8 mouse cellular contexts compared by ENCODE assay signal in the genomic region with DNA sequence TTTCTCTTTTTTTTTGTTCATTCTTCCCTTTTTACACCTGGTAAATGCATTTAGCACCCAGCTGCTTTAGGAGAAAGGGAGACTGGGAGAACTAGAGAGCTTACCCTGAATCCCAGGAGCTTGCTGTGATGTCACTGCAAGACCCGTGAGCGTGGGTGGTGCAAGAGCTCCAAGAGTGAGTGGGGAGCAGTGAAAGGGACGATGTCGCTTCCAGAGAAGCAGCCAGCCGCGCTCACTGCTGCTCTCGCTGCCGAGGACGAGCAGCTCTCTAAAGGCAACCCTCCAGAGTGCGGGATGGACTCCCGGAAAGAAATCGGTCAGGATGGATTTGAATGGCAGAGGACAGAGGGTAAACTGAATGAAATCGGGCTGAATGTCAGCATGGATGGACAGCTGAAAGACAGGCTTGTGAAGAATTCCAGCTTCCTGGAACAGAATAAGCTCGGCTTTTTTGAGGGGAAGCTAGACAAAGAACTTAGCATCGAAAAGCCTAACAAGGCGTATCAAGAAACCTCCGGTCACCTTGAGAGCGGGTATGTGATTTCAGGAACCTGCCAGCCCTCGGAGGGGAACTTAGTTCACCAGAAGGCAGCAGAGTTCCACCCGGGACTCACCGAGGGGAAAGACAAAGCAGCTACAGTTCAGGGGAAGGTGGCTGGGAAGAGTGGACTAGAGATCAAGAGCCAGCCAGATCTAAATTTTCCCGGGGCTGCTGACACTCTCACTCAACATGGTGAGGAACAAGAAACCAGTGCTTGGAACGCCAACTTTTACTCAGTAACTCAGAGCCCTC.
A peak's percentile ranks its signal among the peaks of the same experiment; 100 is the strongest.
DNase-seq lines count a peak whose midpoint lies in the region; ATAC-seq and TF ChIP-seq lines count a peak whose summit lies in the region.

No protein-coding gene starts in this region.

- H3K4me3 ChIP-seq in intestine, embryonic 16.5 days (ENCODE audit: low read length): no peak overlapping the region
- no peak overlapping the region for H3K4me3 ChIP-seq in intestine, postnatal 0 days (ENCODE audit: low read depth, low read length)
- H3K4me3 ChIP-seq in forebrain, embryonic 13.5 days: peak overlapping the region; percentile 45
- H3K4me3 ChIP-seq in hindbrain, embryonic 16.5 days (ENCODE audit: low read length): peak overlapping the region; percentile 47
- peak overlapping the region; percentile 39 for H3K4me3 ChIP-seq in midbrain, embryonic 14.5 days (replicated peaks; ENCODE audit: low read depth, low read length)

- 63% methylated on average over 23 of the region's 23 CpGs for WGBS in intestine, embryonic 16.5 days
- 77% methylated on average over 23 of the region's 23 CpGs for WGBS in intestine, postnatal 0 days
- 7% methylated on average over 23 of the region's 23 CpGs for WGBS in forebrain, embryonic 13.5 days
- WGBS in hindbrain, embryonic 16.5 days: 7% methylated on average over 23 of the region's 23 CpGs
- 5% methylated on average over 23 of the region's 23 CpGs for WGBS in midbrain, embryonic 14.5 days

- H3K9me3 ChIP-seq in intestine, embryonic 16.5 days (ENCODE audit: control insufficient read depth, low read length): no peaks in the 10 kb centered on the region
- no peaks in the 10 kb centered on the region for H3K9me3 ChIP-seq in intestine, postnatal 0 days (ENCODE audit: control insufficient read depth)
- no peaks in the 10 kb centered on the region for H3K9me3 ChIP-seq in forebrain, embryonic 13.5 days (replicated peaks)
- no peaks in the 10 kb centered on the region for H3K9me3 ChIP-seq in hindbrain, embryonic 16.5 days (ENCODE audit: control insufficient read depth, low read length)
- no peaks in the 10 kb centered on the region for H3K9me3 ChIP-seq in midbrain, embryonic 14.5 days (ENCODE audit: control insufficient read depth, low read length)

- no peak overlapping the region for H3K4me2 ChIP-seq in intestine, embryonic 16.5 days (ENCODE audit: low read depth, low read length)
- H3K4me2 ChIP-seq in intestine, postnatal 0 days (replicated peaks; ENCODE audit: low read depth): no peak overlapping the region
- peak overlapping the region; percentile 67 for H3K4me2 ChIP-seq in forebrain, embryonic 13.5 days
- peak overlapping the region; percentile 64 for H3K4me2 ChIP-seq in hindbrain, embryonic 16.5 days (ENCODE audit: low read length)
- H3K4me2 ChIP-seq in midbrain, embryonic 14.5 days (ENCODE audit: low read length): peak overlapping the region; percentile 73

- H3K4me1 ChIP-seq in intestine, embryonic 16.5 days (ENCODE audit: control insufficient read depth, insufficient read depth, low read length): 0 out of 2 replicates have a peak, but pooled peaks cover 3% of the 10 kb centered on the region
- no peaks in the 10 kb centered on the region for H3K4me1 ChIP-seq in intestine, postnatal 0 days (replicated peaks; ENCODE audit: control insufficient read depth, insufficient read depth, low read length)
- H3K4me1 ChIP-seq in forebrain, embryonic 13.5 days: peaks cover 68% of the 10 kb centered on the region
- H3K4me1 ChIP-seq in hindbrain, embryonic 16.5 days (ENCODE audit: control insufficient read depth, insufficient read depth, low read depth, low read length): peaks cover 32% of the 10 kb centered on the region
- H3K4me1 ChIP-seq in midbrain, embryonic 14.5 days (ENCODE audit: control insufficient read depth, insufficient read depth, low read length): peaks cover 50% of the 10 kb centered on the region

- no peak for TF ChIP-seq CTCF in intestine, postnatal 0 days (IDR thresholded peaks at IDR 0.05; ENCODE audit: low read depth)

- H3K27me3 ChIP-seq in intestine, embryonic 16.5 days (replicated peaks; ENCODE audit: control insufficient read depth, insufficient read depth, low read length): no peaks in the 10 kb centered on the region
- no peaks in the 10 kb centered on the region for H3K27me3 ChIP-seq in intestine, postnatal 0 days (replicated peaks; ENCODE audit: control insufficient read depth, insufficient read depth, low read length)
- no peaks in the 10 kb centered on the region for H3K27me3 ChIP-seq in forebrain, embryonic 13.5 days
- no peaks in the 10 kb centered on the region for H3K27me3 ChIP-seq in hindbrain, embryonic 16.5 days (replicated peaks; ENCODE audit: control insufficient read depth, insufficient read depth, low read length)
- H3K27me3 ChIP-seq in midbrain, embryonic 14.5 days (ENCODE audit: control insufficient read depth, insufficient read depth, low read length): no peaks in the 10 kb centered on the region

- H3K27ac ChIP-seq in intestine, embryonic 16.5 days (ENCODE audit: low read length): no peak overlapping the region
- H3K27ac ChIP-seq in intestine, postnatal 0 days (ENCODE audit: low read depth, low read length): no peak overlapping the region
- peak overlapping the region; percentile 82 for H3K27ac ChIP-seq in forebrain, embryonic 13.5 days
- peak overlapping the region; percentile 90 for H3K27ac ChIP-seq in hindbrain, embryonic 16.5 days (ENCODE audit: low read depth, low read length)
- peak overlapping the region; percentile 89 for H3K27ac ChIP-seq in midbrain, embryonic 14.5 days (replicated peaks; ENCODE audit: low read depth, low read length)

- H3K9ac ChIP-seq in intestine, embryonic 16.5 days (ENCODE audit: low read depth, low read length): peak overlapping the region; percentile 19; the same call in 1 of the 2 replicates
- H3K9ac ChIP-seq in intestine, postnatal 0 days (ENCODE audit: low read depth, low read length): no peak overlapping the region
- H3K9ac ChIP-seq in forebrain, embryonic 13.5 days: peak overlapping the region; percentile 76
- peak overlapping the region; percentile 72 for H3K9ac ChIP-seq in hindbrain, embryonic 16.5 days (ENCODE audit: low read depth, low read length)
- H3K9ac ChIP-seq in midbrain, embryonic 14.5 days (replicated peaks; ENCODE audit: low read length): peak overlapping the region; percentile 68

- DNase-seq in midbrain, embryonic 14.5 days: peak; percentile 81
- DNase-seq in adrenal gland, adult 8-10 months: no peak
- no peak for DNase-seq in B cell, adult 2 months

- H3K36me3 ChIP-seq in intestine, embryonic 16.5 days (ENCODE audit: control insufficient read depth, insufficient read depth, low read length): no peaks in the 10 kb centered on the region
- no peaks in the 10 kb centered on the region for H3K36me3 ChIP-seq in intestine, postnatal 0 days (ENCODE audit: control insufficient read depth, insufficient read depth)
- no peaks in the 10 kb centered on the region for H3K36me3 ChIP-seq in forebrain, embryonic 13.5 days (ENCODE audit: poor library complexity, severe bottlenecking)
- H3K36me3 ChIP-seq in hindbrain, embryonic 16.5 days (ENCODE audit: control insufficient read depth, insufficient read depth, low read length): no peaks in the 10 kb centered on the region
- H3K36me3 ChIP-seq in midbrain, embryonic 14.5 days (ENCODE audit: control insufficient read depth, insufficient read depth, low read length): no peaks in the 10 kb centered on the region

- no peak for ATAC-seq in intestine, embryonic 16.5 days
- ATAC-seq in intestine, postnatal 0 days: no peak
- peak; percentile 28; the same call in 1 of the 2 replicates for ATAC-seq in forebrain, embryonic 13.5 days
- ATAC-seq in hindbrain, embryonic 16.5 days: peak; percentile 39; the same call in 1 of the 2 replicates
- ATAC-seq in midbrain, embryonic 14.5 days (ENCODE audit: low FRiP score, low TSS enrichment): peak; percentile 62; the same call in 1 of the 2 replicates
- ATAC-seq in monocyte, adult 5-6 weeks (replicated peaks; ENCODE audit: insufficient number of reproducible peaks, low FRiP score, low TSS enrichment, poor library complexity, severe bottlenecking): no peak

Comparison
In these comparisons a context has a peak if more than half of its experiments do, and no peak if none do; other contexts are left out.
1. ATAC-seq: peak in forebrain, embryonic 13.5 days (single experiment), hindbrain, embryonic 16.5 days (single experiment) and midbrain, embryonic 14.5 days (single experiment); none in intestine, embryonic 16.5 days (single experiment), intestine, postnatal 0 days (single experiment) and monocyte, adult 5-6 weeks (single experiment).
2. H3K27ac ChIP-seq: peak in forebrain, embryonic 13.5 days (single experiment), hindbrain, embryonic 16.5 days (single experiment) and midbrain, embryonic 14.5 days (single experiment); none in intestine, embryonic 16.5 days (single experiment) and intestine, postnatal 0 days (single experiment).
3. H3K4me2 ChIP-seq: peak in forebrain, embryonic 13.5 days (single experiment), hindbrain, embryonic 16.5 days (single experiment) and midbrain, embryonic 14.5 days (single experiment); none in intestine, embryonic 16.5 days (single experiment) and intestine, postnatal 0 days (single experiment).
4. H3K4me3 ChIP-seq: peak in forebrain, embryonic 13.5 days (single experiment), hindbrain, embryonic 16.5 days (single experiment) and midbrain, embryonic 14.5 days (single experiment); none in intestine, embryonic 16.5 days (single experiment) and intestine, postnatal 0 days (single experiment).